Mouse (Mus musculus) layer of hippocampus, postnatal 36 days (tissue): ENCODE results near the gene Rere. TPM values are rescaled to one million over a fixed set of nuclear protein-coding genes. Genes with fewer than 3 reads are reported as not detected.
"Not testable (repeated sequence)": the region's sequence is repeated elsewhere in the genome, so short reads cannot be mapped to it uniquely, and the experiment has no call there.

Experiments used
- DNase-seq, 2 experiments: peaks; one replicate each; pipeline ENCODE4 v3.0.0; 2022
- total RNA-seq, 2 experiments: library from RNA; stranded (reverse); gene quantifications; 2 replicates each; pipeline ENCODE4 v1.2.3; 2021

Rere gene
- total RNA-seq, 2 experiments from 2014 or later = 114 to 152 TPM

- DNase-seq = no peak
Observed at GRCm38 (mm10) chr4:150517381-150517780, 235.9 kb downstream of the Rere start.

DNA sequence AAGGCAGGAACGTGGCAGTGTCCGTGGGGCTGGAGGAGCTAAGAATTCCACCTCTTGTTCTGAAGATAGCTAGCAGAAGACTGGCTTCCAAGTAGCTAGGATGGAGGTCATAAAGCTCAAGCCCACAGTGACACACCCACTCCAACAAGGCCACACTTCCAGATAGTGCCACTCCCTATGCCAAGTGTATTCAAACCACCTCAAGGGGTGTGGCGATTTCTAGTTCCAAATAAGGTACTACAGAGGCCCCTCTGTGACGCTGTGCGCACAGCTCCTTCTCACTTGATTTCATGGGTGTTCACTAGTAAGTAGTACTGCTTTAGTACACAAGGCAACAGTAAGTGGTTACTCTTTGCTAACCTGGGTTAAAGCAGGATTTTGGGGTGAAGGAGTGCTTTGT is 237.4 kb downstream of the Rere start:
- no peak for DNase-seq

DNA sequence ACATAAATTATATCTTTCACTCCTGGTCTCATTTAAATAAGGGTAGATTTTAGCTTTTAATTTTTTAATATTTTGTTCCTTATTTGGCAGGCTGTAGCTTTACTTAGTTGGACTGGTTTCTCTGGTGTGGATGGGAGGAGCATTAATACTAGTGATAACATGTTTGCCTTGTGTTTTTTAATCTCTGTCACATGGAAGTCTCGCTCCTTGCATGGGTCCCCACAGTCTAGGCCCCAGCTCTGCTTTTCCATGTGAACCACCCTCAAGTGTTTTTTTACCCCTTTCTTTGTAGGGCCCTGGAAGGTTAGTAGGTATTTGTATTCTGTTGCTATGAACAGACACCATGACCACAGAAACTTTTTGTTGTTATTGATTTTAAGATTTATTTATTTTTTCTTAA is 238.6 kb downstream of the Rere start:
- DNase-seq = no peak

GRCm38 (mm10) chr4:150522425-150522824 is 241.0 kb downstream of the Rere start:
- DNase-seq = no peak

DNA sequence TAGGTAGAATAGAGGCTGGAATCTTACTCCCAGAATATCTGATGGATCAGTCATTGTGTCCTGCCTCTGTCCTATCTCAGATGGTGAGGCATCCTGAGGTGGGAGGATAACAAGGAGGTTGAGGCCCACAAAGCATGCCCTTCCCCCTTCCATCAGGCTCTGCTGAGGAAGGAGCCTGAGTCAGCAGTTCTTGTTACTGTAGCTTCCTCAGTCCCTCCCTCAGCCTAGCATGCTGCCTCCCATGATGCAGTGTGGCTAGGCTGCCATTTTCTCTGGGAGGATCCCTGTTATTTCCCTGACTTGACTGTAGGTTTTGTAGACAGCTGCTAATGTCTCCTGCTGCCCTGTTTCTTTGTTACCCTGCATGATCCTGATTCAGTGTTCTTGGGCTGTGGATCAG is 241.9 kb downstream of the Rere start:
- DNase-seq = no peak

DNA sequence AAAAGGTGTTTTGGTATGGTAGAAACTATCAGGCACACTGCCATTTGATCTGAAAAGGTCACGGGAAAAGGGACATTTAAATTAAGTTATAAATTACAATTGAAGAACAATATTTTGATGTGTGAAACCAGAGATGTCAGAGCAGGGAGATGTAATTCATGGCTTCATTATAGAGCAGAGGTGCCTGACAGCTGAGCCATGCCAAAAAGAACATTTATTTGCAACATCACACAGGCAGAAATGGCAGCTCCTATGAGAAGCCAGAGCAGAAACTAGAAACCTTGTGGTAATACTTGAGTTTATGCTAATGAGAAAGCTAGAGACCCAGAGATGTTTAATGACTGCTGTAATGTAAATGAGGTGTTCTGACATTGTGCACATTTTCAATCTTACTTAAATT is 244.8 kb downstream of the Rere start:
- DNase-seq = no peak

DNA sequence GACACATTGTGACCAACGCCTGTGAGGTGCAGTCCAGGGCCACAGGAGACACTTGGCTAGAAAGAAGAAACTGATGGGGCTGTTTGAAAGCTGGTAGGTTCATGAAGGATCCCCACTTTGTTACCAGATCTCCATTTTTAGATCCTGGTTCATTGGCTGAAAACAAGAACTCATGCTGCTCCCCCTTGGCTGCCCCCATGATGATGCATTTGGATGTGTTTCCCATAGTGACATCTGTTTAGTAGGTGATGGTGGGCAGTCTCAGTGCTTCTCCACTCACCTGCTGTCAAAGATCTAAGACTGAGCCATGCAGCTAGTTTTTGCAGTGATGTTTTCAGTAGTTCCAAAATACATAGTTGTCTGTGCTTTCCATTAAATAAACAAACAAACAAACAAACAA is 247.0 kb downstream of the Rere start:
- no peak for DNase-seq

DNA sequence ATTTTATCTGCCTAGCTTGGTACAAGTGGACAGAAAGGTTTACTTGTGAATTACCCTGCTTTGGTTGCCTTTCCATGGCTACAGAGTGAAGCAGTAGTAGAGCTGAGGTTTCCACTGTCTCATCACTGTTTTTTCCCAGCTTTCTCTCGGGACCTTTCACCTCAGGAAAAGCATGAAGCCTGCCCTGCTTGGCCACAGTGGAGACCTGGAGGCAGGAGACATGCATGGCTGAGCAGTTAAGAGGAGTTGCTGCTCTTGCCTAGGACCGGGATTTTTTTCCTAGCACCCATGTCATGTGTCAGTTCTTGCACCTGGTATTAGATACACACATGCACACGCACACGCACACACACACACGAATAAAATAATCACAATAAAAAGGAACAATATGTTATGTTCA is 247.4 kb downstream of the Rere start:
- DNase-seq = no peak

DNA sequence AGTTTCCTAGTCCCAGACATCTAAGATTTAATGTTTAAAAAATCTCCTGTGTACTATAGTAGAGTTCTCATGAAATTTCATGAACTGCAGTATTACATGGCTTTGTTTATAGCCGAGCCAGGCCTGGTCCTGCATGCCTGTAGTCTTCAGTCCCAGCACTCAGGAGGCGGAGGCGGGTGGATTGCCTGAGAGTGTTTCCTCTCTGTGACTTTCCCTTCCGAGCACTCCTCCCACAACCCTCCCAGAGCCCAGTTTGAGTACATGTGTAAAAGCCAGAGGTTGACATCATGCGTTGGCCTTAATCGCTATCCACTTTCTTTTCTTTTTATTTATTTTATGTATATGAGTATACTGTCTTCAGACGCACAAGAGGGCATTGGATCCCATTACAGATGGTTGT is 250.4 kb downstream of the Rere start:
- DNase-seq = no peak

GRCm38 (mm10) chr4:150536821-150537510 is 255.5 kb downstream of the Rere start:
- DNase-seq = no peak

GRCm38 (mm10) chr4:150539846-150540245 is 258.4 kb downstream of the Rere start:
- no peak for DNase-seq

GRCm38 (mm10) chr4:150540392-150541094 is 259.1 kb downstream of the Rere start:
- DNase-seq = no peak

- DNase-seq = no peak
Observed at GRCm38 (mm10) chr4:150544231-150544630, 262.8 kb downstream of the Rere start.

- DNase-seq = no peak
Observed at GRCm38 (mm10) chr4:150544652-150545258, 263.3 kb downstream of the Rere start.

- no peak for DNase-seq
Observed at GRCm38 (mm10) chr4:150545775-150546174, 264.3 kb downstream of the Rere start.

DNA sequence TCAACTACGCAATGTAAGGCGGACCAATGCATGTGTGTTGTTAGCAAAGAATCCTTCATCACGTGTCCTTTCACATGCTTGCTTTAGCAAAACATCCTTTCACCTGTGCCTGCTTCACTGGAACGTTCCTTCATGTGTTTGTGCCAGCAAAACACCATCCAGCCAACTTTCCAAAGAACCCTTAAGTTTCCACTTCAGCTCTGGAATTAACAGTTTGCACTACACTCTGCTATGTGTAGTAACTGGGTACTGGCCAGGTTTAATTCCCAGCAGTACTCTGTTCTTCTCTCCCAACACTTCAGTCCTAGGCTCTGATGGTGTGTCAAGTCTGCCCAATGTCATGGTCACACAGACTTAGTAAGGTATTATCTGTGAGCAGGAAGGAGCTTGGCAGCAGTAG is 264.9 kb downstream of the Rere start:
- DNase-seq = not testable (repeated sequence)

- DNase-seq = no peak
Observed at GRCm38 (mm10) chr4:150549393-150549792, 267.9 kb downstream of the Rere start.

- no peak for DNase-seq
Observed at GRCm38 (mm10) chr4:150549989-150550716, 268.7 kb downstream of the Rere start.

- DNase-seq = no peak
Observed at GRCm38 (mm10) chr4:150551390-150551789, 269.9 kb downstream of the Rere start.

GRCm38 (mm10) chr4:150552751-150553600 is 271.5 kb downstream of the Rere start:
- no peak for DNase-seq

DNA sequence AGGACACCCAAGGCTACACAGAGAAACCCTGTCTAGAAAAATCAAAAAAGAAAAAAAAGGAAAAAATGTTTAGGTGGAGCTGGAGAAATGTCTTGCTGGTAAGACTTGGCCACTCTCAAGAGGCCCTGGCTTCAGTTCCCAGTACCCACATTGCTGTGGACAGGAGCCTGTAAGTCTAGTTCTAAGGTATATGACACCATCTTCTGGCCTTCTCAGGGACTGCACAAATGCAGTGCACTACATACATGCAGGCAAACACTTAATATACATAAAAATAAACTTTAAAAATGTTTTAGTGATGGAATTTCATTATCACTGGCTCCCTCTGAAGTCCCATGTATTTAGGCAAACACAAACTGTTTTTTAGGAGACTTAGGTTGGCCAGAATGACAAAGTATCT is 274.3 kb downstream of the Rere start:
- no peak for DNase-seq
